Mouse (Mus musculus): ENCODE results near the gene Sh3bp4. TPM values are rescaled to one million over a fixed set of nuclear protein-coding genes. Genes with fewer than 3 reads are reported as not detected.

The Sh3bp4 gene
- polyA plus RNA-seq, 1 experiment from 2014 or later = 25.7 TPM

DNA sequence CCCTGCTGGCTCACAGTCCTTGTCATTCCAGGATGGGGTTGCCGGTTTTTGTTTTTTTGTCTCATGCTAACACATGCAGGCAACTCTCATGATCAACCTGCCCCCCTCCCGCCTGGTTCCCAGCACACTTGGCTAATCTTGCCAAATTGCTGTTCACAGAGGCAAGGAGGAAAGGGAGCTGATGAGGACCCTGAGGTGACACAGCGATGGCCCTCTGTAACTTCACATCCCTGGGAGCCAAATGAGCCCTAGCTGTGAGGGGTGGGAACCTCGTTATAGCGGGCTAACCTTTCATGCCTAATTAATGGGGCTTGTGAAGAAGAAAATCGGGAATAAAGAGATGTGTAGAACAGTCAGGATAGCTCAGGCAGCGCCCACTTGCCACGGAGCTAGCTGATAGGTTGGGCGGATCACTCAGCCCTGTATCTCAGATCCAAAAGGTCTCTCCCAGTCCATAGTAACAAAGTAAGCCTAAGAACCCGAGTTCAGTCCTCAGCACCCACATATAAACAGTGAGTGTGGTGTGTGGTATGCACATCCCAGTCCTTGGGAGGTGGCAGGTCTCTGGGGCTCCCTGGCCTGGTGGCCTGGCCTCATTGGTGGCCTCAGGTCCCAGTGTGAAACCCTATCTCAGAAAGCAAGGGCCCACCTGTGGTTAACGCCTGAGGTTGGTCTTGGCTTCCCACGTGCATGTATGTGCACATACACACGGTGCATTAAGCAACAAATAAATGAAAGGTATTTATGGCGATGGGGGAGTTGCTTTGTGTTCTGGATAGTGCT is 25.6 kb downstream of the Sh3bp4 start:
- Histone ChIP-seq H3K4me1 (peaks cover 49% of the 10 kb centered on the region), H3K4me2 (replicated peaks) (no peak overlapping the region), H3K27ac (no peak overlapping the region)

DNA sequence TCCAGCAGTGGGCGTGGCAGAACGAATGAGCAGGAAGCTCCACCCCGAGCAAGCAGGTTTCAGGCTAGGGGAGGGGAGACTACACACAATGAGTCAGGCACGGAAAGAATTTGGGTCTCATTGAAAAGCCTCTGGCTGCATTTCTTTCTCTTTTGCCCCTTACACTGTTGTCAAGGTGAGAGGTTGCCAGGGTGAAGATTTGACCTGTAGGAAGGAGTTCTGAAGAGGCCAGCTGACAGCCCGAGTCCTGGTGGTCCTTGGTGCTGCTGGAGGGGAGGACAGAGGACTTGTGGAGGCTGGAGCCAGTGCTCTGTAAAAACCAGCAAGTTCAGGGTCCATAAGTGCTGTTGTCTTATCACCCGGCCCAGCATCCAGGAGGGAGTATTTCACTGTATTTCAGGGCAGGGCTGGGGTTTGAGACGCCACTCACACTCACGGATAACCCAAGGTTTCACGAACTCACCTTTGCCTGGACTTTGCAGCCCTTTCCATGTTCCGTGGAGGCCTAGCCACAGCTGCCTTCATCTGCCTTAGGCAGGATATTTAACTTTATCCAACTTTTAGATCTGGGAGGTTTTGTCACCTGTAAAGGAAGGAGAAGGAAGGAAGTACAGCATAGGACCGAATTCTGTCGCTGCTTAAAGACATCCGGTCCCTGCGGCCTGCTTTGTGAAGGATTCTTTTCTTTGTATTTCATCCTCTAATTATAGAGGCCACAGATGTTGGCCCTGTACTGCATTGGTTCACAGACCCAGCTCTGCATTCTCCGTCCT is 32.2 kb downstream of the Sh3bp4 start:
- Histone ChIP-seq H3K4me1 (peaks cover 48% of the 10 kb centered on the region), H3K4me2 (replicated peaks) (no peak overlapping the region), H3K9me3 (no peaks in the 10 kb centered on the region), H3K27ac (peak overlapping the region; percentile 38), H3K9ac (no peak overlapping the region), H3K27me3 (no peaks in the 10 kb centered on the region), H3K4me3 (no peak overlapping the region), H3K36me3 (no peaks in the 10 kb centered on the region)
- ATAC-seq (ENCODE audit: insufficient number of reproducible peaks, insufficient read depth, low FRiP score, low TSS enrichment) = 0 out of 2 replicates have a peak, but pooled peaks have one; percentile 22
- 29% methylated on average over 15 of the region's 15 CpGs for WGBS

More for the DNA sequence above, 25.6 kb downstream of the Sh3bp4 start:
- Histone ChIP-seq H3K36me3 (no peaks in the 10 kb centered on the region), H3K4me3 (no peak overlapping the region), H3K9me3 (no peaks in the 10 kb centered on the region), H3K9ac (no peak overlapping the region), H3K27me3 (no peaks in the 10 kb centered on the region)
- WGBS = 26% methylated on average over 14 of the region's 14 CpGs
- no peak for ATAC-seq (ENCODE audit: insufficient number of reproducible peaks, insufficient read depth, low FRiP score, low TSS enrichment)

DNA sequence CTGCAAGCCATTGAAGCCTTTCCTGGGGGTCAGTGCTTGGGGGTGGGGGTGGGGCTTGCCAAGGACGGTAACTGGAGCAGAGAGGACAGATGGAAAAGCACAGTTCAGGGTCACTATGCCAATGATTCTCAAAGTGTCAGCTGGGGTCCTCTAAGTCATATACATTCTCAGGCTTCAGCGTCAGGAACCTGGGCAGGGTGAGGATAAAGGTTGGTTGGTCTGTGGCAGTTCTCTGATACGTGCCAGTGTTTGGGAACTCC is 32.7 kb downstream of the Sh3bp4 start:
- Histone ChIP-seq H3K9ac (no peak overlapping the region), H3K27me3 (no peaks in the 10 kb centered on the region), H3K9me3 (no peaks in the 10 kb centered on the region), H3K36me3 (no peaks in the 10 kb centered on the region), H3K27ac (peak overlapping the region; percentile 38; the same call in 1 of the 2 replicates), H3K4me1 (peaks cover 53% of the 10 kb centered on the region), H3K4me3 (no peak overlapping the region), H3K4me2 (replicated peaks) (no peak overlapping the region)
- 30% methylated on average over 3 of the region's 3 CpGs for WGBS
- ATAC-seq (ENCODE audit: insufficient number of reproducible peaks, insufficient read depth, low FRiP score, low TSS enrichment) = no peak

DNA sequence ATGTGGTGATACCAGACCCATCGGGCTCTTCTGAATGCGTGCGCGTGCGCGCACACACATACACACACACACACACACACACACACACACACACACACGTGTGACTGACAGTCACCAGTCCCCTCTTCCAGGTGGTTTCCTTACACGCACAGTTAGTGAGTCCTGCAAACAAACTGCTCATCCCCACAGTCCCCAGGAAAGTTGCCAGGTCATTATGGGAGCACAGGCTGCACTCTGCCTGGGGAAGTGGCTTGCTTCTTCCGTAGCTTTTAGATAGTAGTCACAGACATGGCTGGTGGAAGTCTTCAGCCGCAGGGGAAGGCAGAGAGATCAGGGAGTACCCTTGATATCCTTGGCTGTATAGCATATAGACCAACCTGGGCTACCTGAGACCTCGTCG is 33.3 kb downstream of the Sh3bp4 start:
- H3K4me1 ChIP-seq = peaks cover 58% of the 10 kb centered on the region
- no peak overlapping the region for H3K4me3 ChIP-seq
- 80% methylated on average over 12 of the region's 12 CpGs for WGBS
- no peak for ATAC-seq (ENCODE audit: insufficient number of reproducible peaks, insufficient read depth, low FRiP score, low TSS enrichment)
- H3K36me3 ChIP-seq = no peaks in the 10 kb centered on the region
- H3K9me3 ChIP-seq = no peaks in the 10 kb centered on the region
- H3K9ac ChIP-seq = no peak overlapping the region
- no peak overlapping the region for H3K27ac ChIP-seq
- H3K4me2 ChIP-seq (replicated peaks) = no peak overlapping the region
- no peaks in the 10 kb centered on the region for H3K27me3 ChIP-seq

DNA sequence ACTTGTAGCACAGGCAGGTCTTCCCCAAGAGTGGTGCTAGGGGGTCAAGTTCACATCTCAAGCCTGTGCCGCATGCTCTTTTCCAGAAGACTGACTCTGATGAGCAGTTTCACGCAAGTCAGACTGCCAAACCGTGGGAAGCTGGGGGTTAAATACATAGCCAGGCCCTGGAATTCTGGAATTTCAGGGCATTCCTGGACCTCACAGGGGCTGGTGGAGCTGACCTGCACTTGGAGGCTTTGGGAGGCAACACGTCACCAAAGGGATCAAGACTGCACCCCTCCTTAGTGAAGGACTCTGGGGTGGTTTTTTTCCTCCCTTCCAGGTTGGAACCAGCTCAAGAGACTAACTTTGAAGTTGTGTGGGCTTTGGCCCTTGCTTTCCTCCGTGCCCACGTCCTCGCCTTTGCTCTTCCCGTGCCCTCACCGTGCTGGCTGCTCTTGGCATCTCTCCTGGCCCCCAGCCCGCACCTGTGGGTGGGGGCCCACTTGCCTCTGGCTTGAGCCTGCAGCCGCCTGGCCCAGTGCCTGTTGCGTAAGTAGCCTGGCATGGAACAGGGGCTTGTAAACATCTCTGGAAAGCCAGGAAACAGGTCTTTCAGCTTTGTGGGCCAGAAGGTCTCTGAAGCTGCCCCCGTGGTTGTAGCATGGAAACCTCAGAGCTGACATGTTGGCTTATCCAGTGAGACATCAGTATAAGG is 34.0 kb downstream of the Sh3bp4 start:
- 75% methylated on average over 13 of the region's 13 CpGs for WGBS
- Histone ChIP-seq H3K9ac (no peak overlapping the region), H3K36me3 (no peaks in the 10 kb centered on the region), H3K4me2 (replicated peaks) (no peak overlapping the region), H3K4me3 (no peak overlapping the region), H3K27me3 (no peaks in the 10 kb centered on the region), H3K9me3 (no peaks in the 10 kb centered on the region), H3K27ac (no peak overlapping the region), H3K4me1 (peaks cover 65% of the 10 kb centered on the region)
- ATAC-seq (ENCODE audit: insufficient number of reproducible peaks, insufficient read depth, low FRiP score, low TSS enrichment) = no peak

DNA sequence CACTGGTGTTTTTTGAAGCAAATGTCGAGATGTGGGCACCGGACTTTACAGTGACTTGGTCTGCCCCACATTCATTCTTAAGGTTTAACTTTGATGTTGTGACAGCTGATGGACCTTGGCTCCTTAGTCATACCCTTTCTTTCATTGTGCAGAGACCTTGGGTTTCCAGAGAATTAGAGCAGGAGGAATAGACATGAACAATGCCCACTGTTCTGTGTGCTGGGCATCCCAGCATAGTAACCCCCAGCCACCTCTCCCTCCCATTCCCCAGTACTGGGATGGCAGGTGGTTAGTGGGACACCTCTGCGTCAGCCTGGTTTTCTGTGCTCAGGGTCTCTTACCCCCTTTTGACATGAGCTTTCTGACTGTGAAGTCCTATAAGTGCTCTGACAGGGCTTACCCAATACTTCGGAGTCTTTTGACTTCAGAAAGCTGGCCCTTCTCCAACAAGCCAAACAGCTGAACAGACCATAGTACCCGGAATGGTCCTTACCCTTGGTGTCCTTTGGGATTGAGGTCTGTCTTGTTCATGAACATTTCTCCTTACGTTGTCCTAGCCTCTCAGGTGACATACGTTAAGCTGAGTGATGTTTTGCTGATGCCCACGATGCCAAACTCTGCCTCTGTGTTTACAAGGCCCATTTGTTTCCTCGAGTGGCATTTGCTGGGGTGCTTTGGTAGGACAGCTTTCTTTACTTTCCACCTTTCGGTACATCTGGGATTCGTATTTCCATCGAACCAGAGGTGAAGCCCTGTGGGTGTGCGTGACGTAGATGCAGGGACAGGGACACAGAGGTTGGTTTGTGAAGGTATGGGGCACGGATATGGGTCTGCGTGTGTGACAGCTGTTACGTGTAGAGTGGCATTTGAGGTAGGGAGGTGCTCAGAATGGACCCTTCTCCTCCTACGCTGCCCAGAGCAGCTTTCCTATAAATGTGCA is 35.9 kb downstream of the Sh3bp4 start:
- 83% methylated on average over 18 of the region's 18 CpGs for WGBS
- no peaks in the 10 kb centered on the region for H3K27me3 ChIP-seq
- no peak for ATAC-seq (ENCODE audit: insufficient number of reproducible peaks, insufficient read depth, low FRiP score, low TSS enrichment)
- no peak overlapping the region for H3K4me2 ChIP-seq (replicated peaks)
- H3K36me3 ChIP-seq = no peaks in the 10 kb centered on the region
- no peak overlapping the region for H3K9ac ChIP-seq
- H3K4me1 ChIP-seq = peaks cover 73% of the 10 kb centered on the region
- H3K9me3 ChIP-seq = no peaks in the 10 kb centered on the region
- H3K27ac ChIP-seq = no peak overlapping the region
- H3K4me3 ChIP-seq = no peak overlapping the region

DNA sequence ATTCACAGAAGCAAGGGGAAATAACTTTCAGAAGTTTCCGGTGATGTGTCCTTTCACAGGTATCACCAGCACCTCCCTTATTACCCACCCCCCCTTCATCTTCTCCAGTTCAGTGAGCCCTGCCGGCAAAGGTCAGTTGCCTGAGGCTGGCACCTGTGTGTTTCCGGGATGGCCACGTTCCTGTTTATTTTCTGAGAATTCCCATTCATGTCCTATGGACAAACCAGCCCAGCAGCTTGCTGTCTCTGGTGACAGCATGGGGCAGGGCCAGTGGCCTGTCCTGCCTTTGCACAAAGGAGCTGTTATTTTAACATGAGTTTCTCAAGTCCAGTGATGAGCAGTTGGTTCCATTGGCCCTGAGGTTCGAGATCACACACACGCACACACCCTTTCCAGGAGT is 37.3 kb downstream of the Sh3bp4 start:
- no peak overlapping the region for H3K9ac ChIP-seq
- WGBS = 35% methylated on average over 6 of the region's 6 CpGs
- no peak overlapping the region for H3K4me2 ChIP-seq (replicated peaks)
- H3K4me3 ChIP-seq = no peak overlapping the region
- no peaks in the 10 kb centered on the region for H3K27me3 ChIP-seq
- H3K27ac ChIP-seq = peak overlapping the region; percentile 81; the same call in 1 of the 2 replicates
- H3K36me3 ChIP-seq = peaks cover 3% of the 10 kb centered on the region; the same call in 1 of the 2 replicates
- H3K4me1 ChIP-seq = peaks cover 70% of the 10 kb centered on the region
- ATAC-seq (ENCODE audit: insufficient number of reproducible peaks, insufficient read depth, low FRiP score, low TSS enrichment) = no peak
- H3K9me3 ChIP-seq = no peaks in the 10 kb centered on the region

DNA sequence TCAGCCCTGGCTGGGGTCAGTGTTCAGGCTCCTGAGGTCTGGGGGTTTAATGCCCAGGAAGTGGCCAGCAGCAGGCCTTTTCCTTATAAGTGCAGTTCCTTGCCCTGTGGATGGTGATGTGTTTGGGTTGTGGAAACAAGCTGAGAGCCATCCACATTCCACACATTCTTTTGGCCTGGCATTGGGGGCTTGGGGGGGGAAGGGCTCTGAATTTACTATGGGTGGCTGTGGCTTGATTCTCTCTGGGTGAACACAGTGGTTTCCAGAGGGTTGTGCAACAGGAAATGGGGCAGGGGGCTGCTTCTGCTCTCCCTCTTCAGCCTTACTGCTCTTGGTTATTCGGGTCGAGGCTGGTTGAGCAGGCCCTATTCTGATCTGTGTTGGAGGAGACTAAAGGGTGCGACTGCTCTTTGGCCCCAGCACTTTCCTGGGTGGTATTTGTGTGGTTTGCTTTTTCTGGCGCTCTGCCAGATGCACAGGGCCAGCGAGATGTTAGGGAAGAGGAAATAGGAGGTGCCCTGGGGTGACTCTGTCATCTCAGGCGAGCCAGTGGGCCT is 38.2 kb downstream of the Sh3bp4 start:
- H3K27me3 ChIP-seq = no peaks in the 10 kb centered on the region
- no peak overlapping the region for H3K4me3 ChIP-seq
- H3K4me2 ChIP-seq (replicated peaks) = no peak overlapping the region
- peaks cover 7% of the 10 kb centered on the region; the same call in 1 of the 2 replicates for H3K36me3 ChIP-seq
- H3K4me1 ChIP-seq = peaks cover 60% of the 10 kb centered on the region
- H3K9ac ChIP-seq = no peak overlapping the region
- ATAC-seq (ENCODE audit: insufficient number of reproducible peaks, insufficient read depth, low FRiP score, low TSS enrichment) = peak; percentile 37; the same call in 1 of the 2 replicates
- WGBS = 6% methylated on average over 6 of the region's 6 CpGs
- no peaks in the 10 kb centered on the region for H3K9me3 ChIP-seq
- H3K27ac ChIP-seq = peak overlapping the region; percentile 81

DNA sequence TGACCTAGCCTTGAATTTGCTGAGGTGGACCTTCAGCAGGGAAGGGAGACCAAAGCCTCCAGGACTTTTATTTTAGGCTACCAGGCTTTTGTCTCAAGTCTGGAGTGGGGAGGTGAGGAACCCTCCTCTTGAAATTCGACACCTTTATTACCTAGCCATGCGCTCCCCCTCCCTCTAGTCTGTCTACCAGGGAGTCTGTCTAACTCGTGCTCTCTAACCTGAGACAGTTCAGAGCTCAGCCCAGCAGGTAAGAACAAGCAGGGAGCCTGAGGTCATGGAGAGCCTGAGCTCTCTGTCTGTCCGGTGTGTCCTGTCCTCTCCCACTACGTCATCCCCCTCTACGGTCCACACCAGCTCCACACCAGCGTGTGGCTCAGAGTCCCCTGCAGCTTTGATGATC is 39.6 kb downstream of the Sh3bp4 start:
- H3K4me3 ChIP-seq = no peak overlapping the region
- peak overlapping the region; percentile 63 for H3K27ac ChIP-seq
- peaks cover 7% of the 10 kb centered on the region; the same call in 1 of the 2 replicates for H3K36me3 ChIP-seq
- 41% methylated on average over 7 of the region's 7 CpGs for WGBS
- no peak for ATAC-seq (ENCODE audit: insufficient number of reproducible peaks, insufficient read depth, low FRiP score, low TSS enrichment)
- no peak overlapping the region for H3K4me2 ChIP-seq (replicated peaks)
- H3K27me3 ChIP-seq = no peaks in the 10 kb centered on the region
- H3K9ac ChIP-seq = no peak overlapping the region
- peaks cover 47% of the 10 kb centered on the region for H3K4me1 ChIP-seq
- no peaks in the 10 kb centered on the region for H3K9me3 ChIP-seq

DNA sequence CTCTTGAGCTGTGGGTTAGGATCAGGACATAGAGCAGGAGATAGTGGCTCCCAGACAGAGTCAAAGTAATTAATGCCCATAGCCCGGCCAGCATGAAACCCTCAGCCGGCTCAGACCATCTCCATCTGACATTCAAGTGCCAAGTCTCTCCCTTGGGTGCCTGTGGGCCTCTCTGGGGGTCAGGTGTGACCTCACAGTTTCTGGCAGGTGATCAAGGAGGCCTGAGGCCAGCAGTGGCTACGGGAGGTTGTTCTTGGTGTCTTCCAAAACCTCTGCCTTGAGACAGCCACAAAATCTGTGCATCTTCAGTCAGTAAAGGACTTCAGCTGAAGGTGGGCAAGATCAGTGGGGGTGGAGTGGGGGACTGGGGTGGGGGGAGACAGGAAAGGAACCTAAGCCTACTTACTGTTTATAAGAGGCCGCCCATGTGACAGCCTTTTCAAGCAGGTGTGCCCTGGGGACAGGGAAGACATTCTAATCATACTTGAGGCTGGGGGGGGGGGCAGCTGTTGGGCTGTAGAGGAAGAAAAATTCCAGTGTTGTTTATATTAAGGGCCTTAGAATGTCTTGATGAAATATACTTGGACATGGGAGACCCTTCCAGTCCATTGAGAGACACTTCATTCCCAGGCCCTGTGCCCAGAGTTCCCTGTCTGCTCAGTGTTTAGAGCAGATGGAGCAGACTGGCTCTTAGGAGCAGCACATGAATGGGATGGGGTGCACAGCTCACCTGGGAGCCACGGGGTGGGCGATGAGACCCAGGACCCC is 40.7 kb downstream of the Sh3bp4 start:
- WGBS = 75% methylated on average over 6 of the region's 6 CpGs
- Histone ChIP-seq H3K9ac (no peak overlapping the region), H3K4me1 (peaks cover 43% of the 10 kb centered on the region), H3K27me3 (no peaks in the 10 kb centered on the region), H3K4me3 (no peak overlapping the region), H3K36me3 (peaks cover 7% of the 10 kb centered on the region; the same call in 1 of the 2 replicates), H3K4me2 (replicated peaks) (no peak overlapping the region), H3K27ac (peak overlapping the region; percentile 23; the same call in 1 of the 2 replicates), H3K9me3 (no peaks in the 10 kb centered on the region)
- no peak for ATAC-seq (ENCODE audit: insufficient number of reproducible peaks, insufficient read depth, low FRiP score, low TSS enrichment)
